Mouse (Mus musculus): Measurements from ENCODE around the gene 4931417E11Rik. TPM values are rescaled to one million over a fixed set of nuclear protein-coding genes. Genes with fewer than 3 reads are reported as not detected.

Gene 4931417E11Rik
- polyA plus RNA-seq, 1 experiment from 2014 or later, result not detected

DNA sequence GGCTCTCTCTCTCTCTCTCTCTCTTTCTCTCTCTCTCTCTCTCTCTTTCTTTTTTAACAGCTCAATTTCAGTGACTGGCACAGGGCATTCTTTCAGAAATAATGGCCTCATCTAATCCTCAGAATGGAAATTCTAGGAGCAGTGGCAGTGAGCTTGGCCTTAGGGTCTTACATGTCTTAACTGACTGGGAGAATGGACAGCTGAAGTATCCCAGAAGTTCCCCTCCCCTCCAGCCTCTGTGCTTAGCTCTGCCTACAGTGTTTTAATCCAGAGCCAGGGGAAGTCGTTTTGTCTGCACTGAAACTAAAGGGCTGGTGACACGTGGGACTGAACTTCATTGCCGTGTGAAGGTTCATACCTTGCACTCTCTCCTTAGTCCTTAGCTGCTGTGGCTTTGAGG lies 35.6 kb downstream of the 4931417E11Rik start:
- 25% methylated on average over 3 of the region's 3 CpGs for WGBS (ENCODE audit: insufficient replicate concordance)
- no peak overlapping the region for H3K4me2 ChIP-seq (ENCODE audit: low read depth, low read length)
- no peaks in the 10 kb centered on the region for H3K27me3 ChIP-seq (ENCODE audit: control insufficient read depth, insufficient read depth, low read depth, low read length)
- H3K27ac ChIP-seq (ENCODE audit: low read length), result no peak overlapping the region
- no peaks in the 10 kb centered on the region for H3K36me3 ChIP-seq (ENCODE audit: control insufficient read depth, insufficient read depth)
- H3K9ac ChIP-seq (ENCODE audit: low read depth, low read length), result no peak overlapping the region
- H3K9me3 ChIP-seq (replicated peaks; ENCODE audit: control insufficient read depth, low read length), result no peaks in the 10 kb centered on the region; the same call in 1 of the 2 replicates
- ATAC-seq (ENCODE audit: low read depth), result no peak
- no peaks in the 10 kb centered on the region for H3K4me1 ChIP-seq (ENCODE audit: control insufficient read depth, low read depth, low read length)
- no peak overlapping the region for H3K4me3 ChIP-seq (ENCODE audit: low read depth, low read length)

DNA sequence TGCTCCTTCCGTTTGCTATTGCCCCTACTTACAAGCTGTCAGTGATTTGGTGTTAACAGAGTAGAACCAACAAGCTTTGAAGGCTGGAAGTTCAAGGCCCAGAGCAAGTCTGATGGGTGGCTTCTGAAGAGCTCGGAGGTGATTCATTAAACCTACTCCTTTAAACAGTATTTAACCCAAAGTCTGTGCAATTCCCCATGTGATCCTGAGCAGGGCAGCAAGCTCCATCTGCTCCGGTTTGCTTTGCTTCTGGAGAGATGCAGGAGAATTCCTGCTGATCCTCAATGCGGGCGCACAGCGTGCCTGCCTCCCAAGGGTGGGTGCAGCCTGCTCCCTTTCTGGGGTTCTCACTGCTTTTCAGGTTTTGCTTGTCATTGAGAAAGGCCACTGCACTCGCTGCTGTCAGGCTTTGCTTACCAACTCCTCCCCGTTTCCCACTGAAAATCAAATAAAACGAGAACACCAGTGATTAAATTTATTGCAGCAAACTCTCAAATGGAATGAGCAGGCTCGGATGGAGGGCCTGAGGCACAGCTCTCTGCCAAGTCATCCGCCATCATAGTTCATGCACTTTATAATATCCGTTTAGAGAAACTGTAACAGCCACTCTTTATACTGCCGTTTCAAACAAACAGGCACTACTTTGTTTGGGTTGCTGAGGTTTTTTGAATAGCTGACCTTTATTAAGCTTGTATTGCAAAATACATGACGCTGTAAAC lies 40.7 kb downstream of the 4931417E11Rik start:
- Histone ChIP-seq H3K9ac (ENCODE audit: low read depth, low read length) (no peak overlapping the region), H3K36me3 (ENCODE audit: control insufficient read depth, insufficient read depth) (no peaks in the 10 kb centered on the region), H3K9me3 (replicated peaks; ENCODE audit: control insufficient read depth, low read length) (no peaks in the 10 kb centered on the region; the same call in 1 of the 2 replicates), H3K4me2 (ENCODE audit: low read depth, low read length) (no peak overlapping the region), H3K27ac (ENCODE audit: low read length) (no peak overlapping the region), H3K27me3 (ENCODE audit: control insufficient read depth, insufficient read depth, low read depth, low read length) (no peaks in the 10 kb centered on the region), H3K4me1 (ENCODE audit: control insufficient read depth, low read depth, low read length) (no peaks in the 10 kb centered on the region), H3K4me3 (ENCODE audit: low read depth, low read length) (no peak overlapping the region)
- no peak for ATAC-seq (ENCODE audit: low read depth)
- 50% methylated on average over 14 of the region's 14 CpGs for WGBS (ENCODE audit: insufficient replicate concordance)

DNA sequence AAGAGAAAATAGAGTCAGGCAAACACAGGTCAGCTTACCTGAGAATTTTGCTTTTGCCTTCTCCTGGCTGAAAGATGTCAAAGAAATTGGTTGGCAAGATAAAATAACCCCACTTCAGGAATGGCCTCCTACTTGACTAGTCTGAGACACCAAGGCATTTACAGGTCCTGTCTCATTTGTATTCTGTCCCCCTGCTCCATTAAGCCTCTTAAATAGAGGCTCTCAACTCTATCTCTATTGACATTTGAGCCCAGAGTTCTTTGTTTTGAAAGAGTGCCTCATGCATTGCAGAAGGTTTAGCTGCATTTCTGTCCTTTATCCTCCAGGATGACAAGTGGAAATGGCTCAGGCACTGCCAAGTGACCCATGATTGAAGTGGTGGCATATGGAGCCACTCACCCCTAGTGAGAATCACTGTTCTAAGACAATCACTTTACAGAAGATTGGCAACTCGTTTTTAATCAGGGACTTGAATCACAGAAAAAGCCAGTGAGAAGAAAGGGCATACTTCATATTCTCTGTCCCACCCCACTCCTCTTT lies 42.1 kb downstream of the 4931417E11Rik start:
- WGBS (ENCODE audit: insufficient replicate concordance), result 24% methylated on average over 1 of the region's 1 CpGs
- no peak for ATAC-seq (ENCODE audit: low read depth)
- Histone ChIP-seq H3K27me3 (ENCODE audit: control insufficient read depth, insufficient read depth, low read depth, low read length) (no peaks in the 10 kb centered on the region), H3K4me3 (ENCODE audit: low read depth, low read length) (no peak overlapping the region), H3K4me2 (ENCODE audit: low read depth, low read length) (no peak overlapping the region), H3K9me3 (replicated peaks; ENCODE audit: control insufficient read depth, low read length) (no peaks in the 10 kb centered on the region; the same call in 1 of the 2 replicates), H3K27ac (ENCODE audit: low read length) (no peak overlapping the region), H3K4me1 (ENCODE audit: control insufficient read depth, low read depth, low read length) (no peaks in the 10 kb centered on the region), H3K36me3 (ENCODE audit: control insufficient read depth, insufficient read depth) (no peaks in the 10 kb centered on the region), H3K9ac (ENCODE audit: low read depth, low read length) (no peak overlapping the region)

Other genes with a start within 250 kb of the 4931417E11Rik start
- 0.04 and 0.05 TPM in 2 replicates for gene Dnah6, start 248.0 kb downstream of the 4931417E11Rik start, polyA plus RNA-seq (2015; fragmentation: Nextera tagmentation; extraction: Ambion mirVana)
- 147 and 149 TPM in 2 replicates for gene Suclg1, start 221.3 kb downstream of the 4931417E11Rik start, polyA plus RNA-seq (2015; fragmentation: Nextera tagmentation; extraction: Ambion mirVana)